Mouse (Mus musculus): ENCODE measurements at regions not wholly inside any gene's neighbourhood (a gene's known extent, or its start where the extent isn't known, plus 50 kb on each side); places are given as distances from the start of the nearest gene placed in this dataset.

GRCm38 (mm10) chr3:21495651-21496050 lies 580.8 kb upstream of the Tbl1xr1 start:
- TF ChIP-seq CTCF (IDR thresholded peaks at IDR 0.05; ENCODE audit: borderline replicate concordance, insufficient read depth, low read length) = no peak
- TF ChIP-seq POLR2A (IDR thresholded peaks at IDR 0.05; ENCODE audit: low read depth, low read length) = no peak

Measured in embryonic fibroblast, embryonic 13.5 days (primary cell).